Mouse (Mus musculus): ENCODE measurements around the gene C77080. TPM values are rescaled to one million over a fixed set of nuclear protein-coding genes. Genes with fewer than 3 reads are reported as not detected.

C77080 gene
- polyA plus RNA-seq, 1 experiment from 2014 or later: 10.0 TPM

- peak overlapping the region; percentile 83 for H3K4me2 ChIP-seq (replicated peaks)
- peaks cover 22% of the 10 kb centered on the region for H3K4me1 ChIP-seq
- H3K9ac ChIP-seq: no peak overlapping the region
- no peak for ATAC-seq (ENCODE audit: insufficient number of reproducible peaks, low FRiP score, low TSS enrichment, low read depth)
- H3K27ac ChIP-seq (replicated peaks): peak overlapping the region; percentile 8; the same call in 1 of the 2 replicates
- WGBS: 33% methylated on average over 3 of the region's 3 CpGs
- H3K36me3 ChIP-seq: no peaks in the 10 kb centered on the region
- peak overlapping the region; percentile 49 for H3K4me3 ChIP-seq (replicated peaks)
- H3K9me3 ChIP-seq (replicated peaks): no peaks in the 10 kb centered on the region
- H3K27me3 ChIP-seq: 0 out of 2 replicates have a peak, but pooled peaks cover 8% of the 10 kb centered on the region
Measured at GRCm38 (mm10) chr4:129288067-129288466, 26.9 kb upstream of the C77080 start.

GRCm38 (mm10) chr4:129287472-129287981 lies 26.3 kb upstream of the C77080 start, which contains the start of gene Sync:
TSS of gene Sync (plus strand) at chr4:129287617.
- Histone ChIP-seq H3K4me1 (peaks cover 22% of the 10 kb centered on the region), H3K4me2 (replicated peaks) (peak within 1 kb of the TSS; percentile 83), H3K27me3 (0 out of 2 replicates have a peak, but pooled peaks cover 8% of the 10 kb centered on the region), H3K27ac (replicated peaks) (peak within 1 kb of the TSS; percentile 77), H3K36me3 (no peaks in the 10 kb centered on the region), H3K9ac (peak within 1 kb of the TSS; percentile 28), H3K4me3 (replicated peaks) (peak within 1 kb of the TSS; percentile 49), H3K9me3 (replicated peaks) (no peaks in the 10 kb centered on the region)
- ATAC-seq (ENCODE audit: insufficient number of reproducible peaks, low FRiP score, low TSS enrichment, low read depth): peak; percentile 66
- under 1% methylated on average over 53 of the region's 53 CpGs for WGBS

DNA sequence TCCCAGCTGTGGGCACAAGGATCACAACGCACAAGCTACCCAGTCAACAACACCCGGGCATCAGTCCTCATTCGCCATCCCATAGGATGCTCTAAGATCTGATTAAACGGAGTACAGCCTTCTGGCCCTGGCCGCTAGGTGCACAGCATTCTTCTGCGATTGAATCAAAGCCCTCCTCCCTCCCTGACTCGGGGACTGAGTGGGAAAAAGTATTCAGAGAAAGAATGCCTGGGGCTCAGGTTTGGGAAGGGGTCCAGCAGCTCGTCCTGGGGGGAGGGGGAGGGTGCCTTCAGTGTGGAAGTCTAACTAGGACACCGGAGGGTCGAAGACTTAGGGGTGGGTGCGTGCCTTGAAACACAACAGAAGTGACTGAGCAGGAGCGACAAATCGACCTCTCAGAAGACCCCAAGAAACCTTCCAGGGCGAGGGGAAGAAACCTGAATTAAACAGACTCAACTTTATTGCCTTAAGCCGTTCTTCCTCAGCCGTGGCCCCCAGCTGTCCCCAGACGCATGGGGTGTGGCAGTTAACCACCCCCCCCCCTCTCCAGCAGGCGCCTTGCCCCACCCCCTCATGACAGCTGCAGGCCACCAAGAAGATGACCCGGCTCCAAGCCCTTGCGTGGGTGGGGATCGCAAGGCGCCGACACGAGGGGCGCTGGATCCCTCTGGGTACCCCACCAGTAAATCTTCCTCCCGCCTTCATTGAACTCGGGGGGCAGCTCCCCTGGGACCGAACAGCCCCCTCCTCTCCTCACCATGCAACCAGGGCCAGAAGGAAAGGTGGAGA lies 25.7 kb upstream of the C77080 start:
- H3K27ac ChIP-seq (replicated peaks): peak overlapping the region; percentile 77; the same call in 1 of the 2 replicates
- 2% methylated on average over 27 of the region's 28 CpGs for WGBS
- ATAC-seq (ENCODE audit: insufficient number of reproducible peaks, low FRiP score, low TSS enrichment, low read depth): peak; percentile 41
- H3K4me2 ChIP-seq (replicated peaks): peak overlapping the region; percentile 83
- peak overlapping the region; percentile 49 for H3K4me3 ChIP-seq (replicated peaks)
- no peaks in the 10 kb centered on the region for H3K36me3 ChIP-seq
- H3K27me3 ChIP-seq: 0 out of 2 replicates have a peak, but pooled peaks cover 8% of the 10 kb centered on the region
- no peaks in the 10 kb centered on the region for H3K9me3 ChIP-seq (replicated peaks)
- H3K4me1 ChIP-seq: peaks cover 22% of the 10 kb centered on the region
- H3K9ac ChIP-seq: 0 out of 2 replicates have a peak overlapping the region, but pooled peaks have one; percentile 28

- Histone ChIP-seq H3K4me3 (replicated peaks) (peak overlapping the region; percentile 49; the same call in 1 of the 2 replicates), H3K27me3 (0 out of 2 replicates have a peak, but pooled peaks cover 8% of the 10 kb centered on the region), H3K4me1 (peaks cover 22% of the 10 kb centered on the region), H3K36me3 (no peaks in the 10 kb centered on the region), H3K27ac (replicated peaks) (peak overlapping the region; percentile 51; the same call in 1 of the 2 replicates), H3K9me3 (replicated peaks) (no peaks in the 10 kb centered on the region), H3K4me2 (replicated peaks) (peak overlapping the region; percentile 83), H3K9ac (no peak overlapping the region)
- 48% methylated on average over 5 of the region's 5 CpGs for WGBS
- ATAC-seq (ENCODE audit: insufficient number of reproducible peaks, low FRiP score, low TSS enrichment, low read depth): peak; percentile 8; the same call in 1 of the 2 replicates
Measured at GRCm38 (mm10) chr4:129286001-129286682, 24.9 kb upstream of the C77080 start.

DNA sequence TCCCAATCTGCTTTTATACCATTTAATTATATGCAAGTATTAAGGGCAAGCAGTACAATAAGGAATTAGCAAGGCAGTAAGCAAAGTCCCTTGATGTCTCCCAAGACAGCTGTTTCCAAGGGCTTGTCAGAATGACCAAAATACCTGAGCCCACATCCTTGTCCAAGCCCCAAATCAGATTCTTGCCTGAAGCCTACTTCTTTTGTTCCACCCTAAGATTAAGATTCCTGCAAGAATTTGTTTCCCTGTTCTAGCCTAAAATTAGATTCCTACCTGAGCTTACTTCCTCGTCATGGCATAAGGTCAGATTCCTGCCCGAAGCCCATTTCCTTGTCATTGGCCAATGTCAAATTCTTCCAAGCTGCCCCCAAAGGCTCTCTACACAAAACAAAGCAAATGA lies 23.5 kb upstream of the C77080 start:
- no peak overlapping the region for H3K9ac ChIP-seq
- H3K4me1 ChIP-seq: peaks cover 22% of the 10 kb centered on the region
- no peak overlapping the region for H3K4me3 ChIP-seq (replicated peaks)
- no peak overlapping the region for H3K27ac ChIP-seq (replicated peaks)
- H3K27me3 ChIP-seq: 0 out of 2 replicates have a peak, but pooled peaks cover 8% of the 10 kb centered on the region
- WGBS: 65% methylated on average over 2 of the region's 2 CpGs
- H3K36me3 ChIP-seq: no peaks in the 10 kb centered on the region
- no peak for ATAC-seq (ENCODE audit: insufficient number of reproducible peaks, low FRiP score, low TSS enrichment, low read depth)
- no peaks in the 10 kb centered on the region for H3K9me3 ChIP-seq (replicated peaks)
- no peak overlapping the region for H3K4me2 ChIP-seq (replicated peaks)

GRCm38 (mm10) chr4:129283226-129283625 lies 22.0 kb upstream of the C77080 start:
- H3K27me3 ChIP-seq: 0 out of 2 replicates have a peak, but pooled peaks cover 8% of the 10 kb centered on the region
- ATAC-seq (ENCODE audit: insufficient number of reproducible peaks, low FRiP score, low TSS enrichment, low read depth): no peak
- WGBS: 83% methylated on average over 5 of the region's 5 CpGs
- no peaks in the 10 kb centered on the region for H3K36me3 ChIP-seq
- H3K27ac ChIP-seq (replicated peaks): no peak overlapping the region
- no peak overlapping the region for H3K4me3 ChIP-seq (replicated peaks)
- H3K9ac ChIP-seq: no peak overlapping the region
- H3K9me3 ChIP-seq (replicated peaks): no peaks in the 10 kb centered on the region
- H3K4me2 ChIP-seq (replicated peaks): no peak overlapping the region
- peaks cover 22% of the 10 kb centered on the region for H3K4me1 ChIP-seq

- no peak overlapping the region for H3K4me3 ChIP-seq (replicated peaks)
- 76% methylated on average over 5 of the region's 5 CpGs for WGBS
- H3K4me1 ChIP-seq: peaks cover 19% of the 10 kb centered on the region
- no peak overlapping the region for H3K4me2 ChIP-seq (replicated peaks)
- no peak overlapping the region for H3K27ac ChIP-seq (replicated peaks)
- no peak for ATAC-seq (ENCODE audit: insufficient number of reproducible peaks, low FRiP score, low TSS enrichment, low read depth)
- H3K9me3 ChIP-seq (replicated peaks): no peaks in the 10 kb centered on the region
- 0 out of 2 replicates have a peak, but pooled peaks cover 8% of the 10 kb centered on the region for H3K27me3 ChIP-seq
- H3K9ac ChIP-seq: no peak overlapping the region
- H3K36me3 ChIP-seq: no peaks in the 10 kb centered on the region
Measured at GRCm38 (mm10) chr4:129282786-129283185, 21.6 kb upstream of the C77080 start.

DNA sequence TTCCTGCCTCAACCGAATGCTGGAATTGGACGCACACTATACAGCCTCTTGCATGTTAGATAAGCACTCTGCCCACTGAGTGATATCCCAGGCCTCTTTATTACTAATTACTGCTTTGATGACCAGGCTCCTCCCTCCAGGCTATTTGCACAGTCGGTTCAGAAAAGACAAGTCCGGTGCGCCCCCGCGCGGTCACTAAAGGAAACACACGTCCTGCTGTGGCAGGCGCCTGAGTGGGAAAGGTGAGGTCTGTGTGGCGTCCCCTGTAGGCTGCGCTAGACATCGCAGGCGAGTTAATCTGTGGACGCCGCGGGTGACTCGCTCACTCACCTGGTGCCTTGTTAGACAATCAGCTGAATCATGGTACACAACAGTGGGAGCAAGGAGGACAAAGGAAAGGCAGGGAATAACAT lies 15.3 kb upstream of the C77080 start:
- WGBS: 2% methylated on average over 18 of the region's 18 CpGs
- no peaks in the 10 kb centered on the region for H3K36me3 ChIP-seq
- no peak overlapping the region for H3K4me2 ChIP-seq (replicated peaks)
- 0 out of 2 replicates have a peak, but pooled peaks cover 4% of the 10 kb centered on the region for H3K4me1 ChIP-seq
- H3K27ac ChIP-seq (replicated peaks): no peak overlapping the region
- H3K4me3 ChIP-seq (replicated peaks): no peak overlapping the region
- no peak overlapping the region for H3K9ac ChIP-seq
- H3K9me3 ChIP-seq (replicated peaks): no peaks in the 10 kb centered on the region
- H3K27me3 ChIP-seq: no peaks in the 10 kb centered on the region
- ATAC-seq (ENCODE audit: insufficient number of reproducible peaks, low FRiP score, low TSS enrichment, low read depth): no peak

- Histone ChIP-seq H3K4me2 (replicated peaks) (peak overlapping the region; percentile 15; the same call in 1 of the 2 replicates), H3K9ac (no peak overlapping the region)
- WGBS: 32% methylated on average over 5 of the region's 5 CpGs
Measured at GRCm38 (mm10) chr4:129272756-129273046, 11.5 kb upstream of the C77080 start.

DNA sequence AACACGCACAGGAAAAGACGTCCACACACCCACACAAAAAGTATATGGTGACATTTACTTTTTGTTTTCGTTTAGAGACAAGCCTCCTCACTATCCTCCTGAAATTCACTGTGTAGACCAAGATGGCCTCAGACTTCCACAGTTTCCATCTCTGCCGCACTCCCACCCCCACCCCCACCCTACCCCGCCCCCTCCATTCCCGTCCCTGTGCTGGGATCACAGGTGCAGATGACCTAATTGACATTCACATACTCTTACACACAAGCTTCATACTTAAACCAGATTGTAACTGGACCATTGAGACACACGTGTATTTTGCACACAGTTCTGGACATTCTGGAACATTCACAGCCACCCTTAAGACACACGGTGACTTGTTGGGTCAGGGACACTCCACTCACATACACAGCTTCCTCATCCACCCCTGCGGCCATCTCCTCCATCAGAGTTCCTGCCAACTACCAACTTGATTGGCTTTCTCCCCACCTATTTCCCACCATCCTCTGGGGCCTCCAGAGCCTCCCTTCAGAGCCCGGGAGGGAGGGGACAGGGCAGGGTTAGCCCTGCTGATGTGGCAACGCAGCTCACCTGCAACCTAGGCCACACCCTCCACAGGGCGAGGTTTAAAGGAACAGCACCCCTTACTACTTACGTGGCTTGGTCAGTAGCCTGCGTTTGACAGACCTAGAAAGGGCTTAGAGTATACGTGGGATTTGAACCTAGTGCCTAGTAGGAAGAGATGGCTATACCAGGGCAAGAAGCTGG lies 11.0 kb upstream of the C77080 start:
- WGBS: 18% methylated on average over 15 of the region's 15 CpGs
- H3K27me3 ChIP-seq: no peaks in the 10 kb centered on the region
- peak; percentile 86 for ATAC-seq (ENCODE audit: insufficient number of reproducible peaks, low FRiP score, low TSS enrichment, low read depth)
- H3K9me3 ChIP-seq (replicated peaks): no peaks in the 10 kb centered on the region
- peak overlapping the region; percentile 15; the same call in 1 of the 2 replicates for H3K4me2 ChIP-seq (replicated peaks)
- no peaks in the 10 kb centered on the region for H3K36me3 ChIP-seq
- H3K4me3 ChIP-seq (replicated peaks): peak overlapping the region; percentile 11; the same call in 1 of the 2 replicates
- peak overlapping the region; percentile 58; the same call in 1 of the 2 replicates for H3K27ac ChIP-seq (replicated peaks)
- 0 out of 2 replicates have a peak, but pooled peaks cover 4% of the 10 kb centered on the region for H3K4me1 ChIP-seq
- H3K9ac ChIP-seq: no peak overlapping the region

More at GRCm38 (mm10) chr4:129272756-129273046, 11.5 kb upstream of the C77080 start:
- H3K4me1 ChIP-seq: 0 out of 2 replicates have a peak, but pooled peaks cover 4% of the 10 kb centered on the region
- peak overlapping the region; percentile 58 for H3K27ac ChIP-seq (replicated peaks)
- no peaks in the 10 kb centered on the region for H3K36me3 ChIP-seq
- no peaks in the 10 kb centered on the region for H3K9me3 ChIP-seq (replicated peaks)
- H3K27me3 ChIP-seq: no peaks in the 10 kb centered on the region
- ATAC-seq (ENCODE audit: insufficient number of reproducible peaks, low FRiP score, low TSS enrichment, low read depth): peak; percentile 36
- peak overlapping the region; percentile 11; the same call in 1 of the 2 replicates for H3K4me3 ChIP-seq (replicated peaks)

Data from embryonic facial prominence, embryonic 15.5 days (tissue).